Mouse (Mus musculus) liver, embryonic 15.5 days (tissue): Measurements from ENCODE around the gene Snapc4. TPM values are rescaled to one million over a fixed set of nuclear protein-coding genes. Genes with fewer than 3 reads are reported as not detected.

Source experiments
- ATAC-seq: fragments of 200-750 bp; cut with Nextera tagmentation; 2 replicates; pipeline ENCODE4 v1.8.0; 2017; ENCODE audit warnings: moderate number of reproducible peaks, mild to moderate bottlenecking, moderate library complexity; ENCODE audit not compliant: insufficient read depth
- H3K27ac ChIP-seq: fragments of 300-500 bp; sonication (generic); replicated peaks from 2 replicates; pipeline ENCODE4 v1.5.1; 2015; ENCODE audit warnings: mild to moderate bottlenecking, inconsistent platforms
- H3K27me3 ChIP-seq: fragments of 300-500 bp; sonication (generic); 2 replicates; pipeline ENCODE4 v1.6.1; 2015; ENCODE audit warnings: mild to moderate bottlenecking, inconsistent platforms
- H3K36me3 ChIP-seq: fragments of 300-500 bp; sonication (generic); replicated peaks from 2 replicates; pipeline ENCODE4 v1.6.1; 2015; ENCODE audit warnings: moderate library complexity, mild to moderate bottlenecking, inconsistent platforms
- H3K4me1 ChIP-seq: fragments of 300-500 bp; sonication (generic); replicated peaks from 2 replicates; pipeline ENCODE4 v1.6.1; 2015; ENCODE audit warnings: inconsistent platforms
- H3K4me2 ChIP-seq: fragments of 300-500 bp; sonication (generic); 2 replicates; pipeline ENCODE4 v1.6.1; 2015; ENCODE audit warnings: moderate library complexity, mild to moderate bottlenecking, inconsistent platforms
- H3K4me3 ChIP-seq: fragments of 300-500 bp; sonication (generic); replicated peaks from 2 replicates; pipeline ENCODE4 v1.5.1; 2015; ENCODE audit warnings: mild to moderate bottlenecking, inconsistent platforms
- H3K9ac ChIP-seq: fragments of 300-500 bp; sonication (generic); 2 replicates; pipeline ENCODE4 v1.6.1; 2015; ENCODE audit warnings: moderate library complexity, mild to moderate bottlenecking, inconsistent platforms
- H3K9me3 ChIP-seq: fragments of 300-500 bp; sonication (generic); replicated peaks from 2 replicates; pipeline ENCODE4 v1.6.1; 2016; ENCODE audit warnings: inconsistent platforms
- WGBS: fragments of 180-500 bp; shearing (Covaris S2); methylation state at CpG from one replicate; pipeline ENCODE4 v1.1.7; 2015; ENCODE audit warnings: mixed read lengths; ENCODE audit not compliant: insufficient replicate concordance; 5-methylcytosine and 5-hydroxymethylcytosine counted together
- polyA plus RNA-seq: library from polyadenylated mRNA; unstranded; fragments of >200 nt; fragmentation: Nextera tagmentation; extraction: Ambion mirVana; gene quantifications from 2 replicates; pipeline ENCODE4 v1.2.1, GENCODE M21; 2015

Gene Snapc4
- polyA plus RNA-seq, 1 experiment from 2014 or later = 8.4 TPM

DNA sequence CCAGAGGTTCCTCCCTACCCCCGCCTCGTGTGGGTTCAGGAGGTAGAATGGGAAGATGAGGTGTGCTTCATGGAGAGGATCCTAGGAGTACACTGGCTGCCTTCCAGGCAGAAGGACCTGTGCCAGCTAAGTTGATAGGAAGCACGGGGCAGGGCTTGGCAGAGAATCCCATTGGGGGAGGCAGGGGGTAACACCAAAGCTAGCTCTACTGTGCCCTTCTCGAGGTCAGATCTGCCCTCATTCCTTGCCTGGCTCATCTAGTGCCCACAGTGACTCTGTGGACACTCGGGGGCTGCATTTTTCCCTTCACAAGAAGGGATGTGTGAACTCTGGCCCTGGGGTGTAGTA is 41.3 kb downstream of the Snapc4 start:
- Histone ChIP-seq H3K36me3 (no peaks in the 10 kb centered on the region), H3K27me3 (no peaks in the 10 kb centered on the region), H3K4me1 (peaks cover 14% of the 10 kb centered on the region; the same call in 1 of the 2 replicates), H3K27ac (no peak overlapping the region), H3K9me3 (no peaks in the 10 kb centered on the region), H3K4me3 (no peak overlapping the region), H3K4me2 (no peak overlapping the region), H3K9ac (no peak overlapping the region)
- no peak for ATAC-seq
- 67% methylated on average over 5 of the region's 5 CpGs for WGBS

DNA sequence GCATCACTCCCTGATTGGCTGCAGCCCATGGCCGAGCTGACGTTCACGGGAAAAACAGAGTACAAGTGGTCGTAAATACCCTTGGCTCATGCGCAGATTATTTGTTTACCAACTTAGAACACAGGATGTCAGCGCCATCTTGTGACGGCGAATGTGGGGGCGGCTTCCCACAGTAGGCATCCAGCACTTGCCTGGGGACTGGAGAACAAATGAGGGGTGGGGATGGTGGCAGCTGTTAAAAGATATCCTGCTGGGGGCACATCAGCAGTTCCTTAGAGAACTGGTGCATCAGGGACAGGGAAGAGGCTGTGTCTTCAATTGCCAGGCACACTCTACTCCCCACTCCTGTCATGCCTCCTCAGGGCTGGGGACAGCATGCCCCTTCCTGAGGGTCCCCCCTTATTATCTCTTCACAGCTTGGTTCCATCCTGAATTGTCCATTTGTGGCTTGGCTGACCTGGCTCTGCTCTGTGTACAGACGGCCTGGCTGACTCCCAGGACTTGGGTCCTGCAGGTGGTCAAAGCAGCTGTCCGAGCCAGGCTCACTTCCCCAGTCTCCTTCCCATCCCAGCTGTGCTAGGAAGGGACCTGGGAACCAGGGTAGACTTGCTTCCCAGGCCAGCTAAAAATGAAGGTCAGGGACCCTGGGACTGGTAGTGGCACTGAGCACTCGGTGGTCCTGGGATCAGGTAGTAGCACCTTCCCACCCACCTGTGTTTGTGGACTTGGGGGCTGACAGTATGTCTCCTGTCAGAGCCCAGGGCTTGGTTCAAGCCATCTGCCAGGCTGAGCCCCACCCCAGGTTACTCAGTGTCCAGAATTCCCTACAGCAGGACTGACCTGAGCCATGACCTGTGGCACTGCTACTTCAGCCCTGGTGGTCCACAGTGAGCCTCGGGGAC is 41.9 kb downstream of the Snapc4 start:
- H3K9me3 ChIP-seq = no peaks in the 10 kb centered on the region
- no peaks in the 10 kb centered on the region for H3K36me3 ChIP-seq
- 79% methylated on average over 10 of the region's 13 CpGs for WGBS
- H3K27ac ChIP-seq = no peak overlapping the region
- no peak overlapping the region for H3K9ac ChIP-seq
- no peak for ATAC-seq
- no peak overlapping the region for H3K4me2 ChIP-seq
- H3K27me3 ChIP-seq = no peaks in the 10 kb centered on the region
- no peak overlapping the region for H3K4me3 ChIP-seq
- peaks cover 14% of the 10 kb centered on the region; the same call in 1 of the 2 replicates for H3K4me1 ChIP-seq

DNA sequence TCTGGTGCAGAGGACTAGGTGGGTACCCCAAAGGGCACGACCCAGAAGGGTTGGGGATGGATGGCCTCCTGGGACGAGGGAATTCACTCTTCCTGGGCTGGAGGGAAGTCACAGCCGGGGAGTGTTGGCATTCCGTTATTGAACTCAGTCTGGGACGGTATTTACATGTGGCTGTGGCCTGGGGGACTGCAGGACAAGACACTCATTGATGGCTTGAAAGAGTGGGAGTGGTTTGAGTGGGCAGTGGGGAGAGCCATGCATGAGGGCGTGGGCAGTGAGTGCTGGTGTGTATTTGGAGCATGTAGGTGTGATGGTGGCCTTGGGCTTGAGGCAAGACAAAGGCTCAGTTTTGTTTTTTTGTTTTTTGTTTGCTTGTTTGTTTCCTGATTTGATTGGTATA is 49.8 kb downstream of the Snapc4 start:
- no peak overlapping the region for H3K4me3 ChIP-seq
- no peaks in the 10 kb centered on the region for H3K27me3 ChIP-seq
- no peak overlapping the region for H3K27ac ChIP-seq
- no peak overlapping the region for H3K9ac ChIP-seq
- H3K4me2 ChIP-seq = no peak overlapping the region
- ATAC-seq = no peak
- no peaks in the 10 kb centered on the region for H3K9me3 ChIP-seq
- no peaks in the 10 kb centered on the region for H3K36me3 ChIP-seq
- no peaks in the 10 kb centered on the region for H3K4me1 ChIP-seq
- 50% methylated on average over 6 of the region's 6 CpGs for WGBS

DNA sequence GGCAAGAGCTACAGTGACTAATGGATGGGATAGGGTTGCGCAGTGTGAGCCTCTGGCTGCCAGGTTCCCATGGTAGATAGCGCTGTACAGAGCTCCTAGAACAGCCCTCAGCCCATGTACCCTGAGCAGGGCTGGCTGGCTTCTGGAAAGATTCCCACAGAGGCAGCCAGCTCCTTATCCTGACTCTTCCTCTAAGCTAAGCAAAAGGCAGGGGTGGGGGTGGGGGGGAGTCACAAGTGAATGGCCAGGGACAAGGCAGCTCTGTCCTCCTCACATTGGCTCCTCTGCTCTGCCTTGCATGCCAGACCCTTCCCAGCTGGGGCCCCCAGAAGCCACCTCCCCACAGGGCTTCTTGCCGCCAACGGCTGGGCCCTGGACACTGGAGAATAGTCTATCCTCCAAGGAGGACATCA is 50.4 kb downstream of the Snapc4 start:
- Histone ChIP-seq H3K36me3 (no peaks in the 10 kb centered on the region), H3K4me1 (no peaks in the 10 kb centered on the region), H3K9ac (no peak overlapping the region), H3K9me3 (no peaks in the 10 kb centered on the region), H3K4me3 (no peak overlapping the region), H3K27ac (no peak overlapping the region), H3K4me2 (no peak overlapping the region), H3K27me3 (no peaks in the 10 kb centered on the region)
- no peak for ATAC-seq
- WGBS = 81% methylated on average over 4 of the region's 4 CpGs

DNA sequence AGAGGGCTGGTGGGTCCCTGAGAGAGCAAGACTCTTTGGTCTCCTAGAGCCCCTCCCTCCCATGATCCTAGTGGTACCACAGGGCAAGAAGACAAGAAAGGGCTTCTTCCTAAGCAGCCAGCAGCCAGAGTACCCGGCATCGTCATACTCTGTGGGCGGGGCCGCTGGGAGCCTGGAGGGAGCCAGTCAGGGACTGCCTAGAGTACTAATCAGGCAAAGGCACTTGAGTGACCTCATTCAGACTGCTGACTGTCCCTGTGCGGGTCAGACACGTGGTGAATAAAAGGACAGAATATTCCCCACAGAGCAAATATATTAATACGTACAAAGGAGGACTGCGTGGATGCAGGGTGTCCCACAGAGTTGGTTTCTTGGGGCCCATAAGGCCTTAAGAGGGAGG is 51.1 kb downstream of the Snapc4 start:
- Histone ChIP-seq H3K4me1 (no peaks in the 10 kb centered on the region), H3K4me2 (no peak overlapping the region), H3K9me3 (no peaks in the 10 kb centered on the region), H3K27ac (no peak overlapping the region), H3K4me3 (no peak overlapping the region), H3K9ac (no peak overlapping the region), H3K36me3 (no peaks in the 10 kb centered on the region), H3K27me3 (no peaks in the 10 kb centered on the region)
- WGBS = 64% methylated on average over 8 of the region's 8 CpGs
- ATAC-seq = 0 out of 2 replicates have a peak, but pooled peaks have one; percentile 29

DNA sequence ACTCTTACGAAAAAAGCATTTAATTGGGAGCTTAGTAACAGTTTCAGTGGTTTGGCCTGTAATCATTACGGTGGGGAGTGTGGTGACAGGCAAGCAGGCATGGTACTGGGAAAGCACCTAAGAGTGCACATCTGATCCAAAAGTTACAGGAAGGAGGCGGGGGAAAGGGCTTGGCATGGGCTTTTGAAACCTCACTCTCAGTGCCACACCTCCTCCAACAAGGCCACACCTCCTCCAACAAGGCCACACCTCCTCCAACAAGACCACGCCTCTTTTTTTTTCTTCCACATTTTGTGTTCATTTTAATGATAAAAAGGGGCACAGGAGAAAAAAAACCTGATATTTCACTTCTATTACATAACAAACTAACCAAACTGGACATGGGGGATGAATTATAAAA is 52.6 kb downstream of the Snapc4 start:
- no peak overlapping the region for H3K9ac ChIP-seq
- ATAC-seq = no peak
- no peak overlapping the region for H3K4me2 ChIP-seq
- no peaks in the 10 kb centered on the region for H3K9me3 ChIP-seq
- WGBS = 54% methylated on average over 4 of the region's 4 CpGs
- H3K4me1 ChIP-seq = no peaks in the 10 kb centered on the region
- H3K27ac ChIP-seq = no peak overlapping the region
- H3K36me3 ChIP-seq = no peaks in the 10 kb centered on the region
- no peak overlapping the region for H3K4me3 ChIP-seq
- H3K27me3 ChIP-seq = no peaks in the 10 kb centered on the region

DNA sequence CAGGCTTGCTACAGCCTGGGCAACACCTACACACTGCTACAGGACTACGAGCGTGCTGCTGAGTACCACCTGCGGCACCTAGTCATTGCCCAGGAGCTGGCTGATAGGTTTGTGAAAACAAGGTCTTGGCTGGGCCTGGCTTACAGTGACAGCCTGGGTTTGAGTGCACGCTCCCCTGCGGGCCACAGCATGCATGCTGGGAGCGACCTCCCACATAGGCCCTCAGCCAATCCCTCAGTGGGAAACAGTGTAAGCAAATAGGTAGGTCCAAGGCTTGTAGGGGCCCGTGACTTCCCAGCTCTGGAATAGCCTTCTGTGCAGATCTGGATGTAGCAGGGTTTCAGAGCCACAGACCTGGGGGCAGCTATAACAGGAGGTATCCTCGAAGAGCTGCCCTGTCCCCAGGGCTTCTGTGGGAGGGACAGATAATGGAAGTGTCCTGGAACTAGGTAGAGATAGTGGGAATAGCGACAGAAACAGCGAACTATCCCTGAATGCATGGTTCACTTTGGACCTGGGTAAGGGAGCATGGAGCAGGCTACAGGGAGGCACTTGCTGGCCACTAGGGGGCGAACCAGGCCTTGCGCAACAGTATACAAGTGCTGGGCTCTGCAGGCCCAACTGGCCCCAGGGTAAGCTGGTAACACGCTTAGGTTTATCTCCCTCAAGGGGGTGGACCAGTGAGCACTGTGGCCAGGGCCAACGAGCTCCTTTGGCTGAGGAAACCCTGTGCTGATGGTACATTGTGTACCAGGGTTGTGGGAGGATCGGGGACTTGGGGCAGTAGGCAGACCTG is 54.9 kb downstream of the Snapc4 start:
- 48% methylated on average over 15 of the region's 15 CpGs for WGBS
- H3K9ac ChIP-seq = no peak overlapping the region

DNA sequence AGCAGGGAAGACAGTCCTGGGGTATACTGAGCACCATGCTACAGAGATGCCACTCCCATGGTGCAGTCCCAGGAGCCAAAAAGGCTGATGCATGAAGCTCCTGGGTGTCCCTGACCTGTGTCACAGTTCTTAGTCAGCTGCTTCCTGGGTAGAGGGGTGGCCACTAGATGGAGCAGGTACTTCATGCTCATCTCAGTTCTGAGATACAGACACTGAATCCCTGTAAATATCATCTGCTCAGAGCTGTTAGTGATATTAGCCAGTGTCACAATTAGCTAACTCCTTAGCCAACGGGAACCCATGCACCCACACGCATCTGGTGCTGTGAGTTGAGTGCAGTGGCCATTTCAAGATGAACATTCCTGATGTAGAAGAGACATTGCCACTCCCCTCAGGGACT is 55.5 kb downstream of the Snapc4 start:
- no peak for ATAC-seq
- Histone ChIP-seq H3K9me3 (no peaks in the 10 kb centered on the region), H3K9ac (no peak overlapping the region), H3K27ac (no peak overlapping the region), H3K4me3 (no peak overlapping the region), H3K36me3 (no peaks in the 10 kb centered on the region), H3K4me1 (no peaks in the 10 kb centered on the region), H3K27me3 (no peaks in the 10 kb centered on the region), H3K4me2 (no peak overlapping the region)
- WGBS = 63% methylated on average over 2 of the region's 2 CpGs

More for the DNA sequence above, 54.9 kb downstream of the Snapc4 start:
- H3K4me3 ChIP-seq = no peak overlapping the region
- H3K36me3 ChIP-seq = no peaks in the 10 kb centered on the region
- peak; percentile 76 for ATAC-seq
- H3K4me1 ChIP-seq = no peaks in the 10 kb centered on the region
- no peaks in the 10 kb centered on the region for H3K27me3 ChIP-seq
- no peak overlapping the region for H3K27ac ChIP-seq
- no peaks in the 10 kb centered on the region for H3K9me3 ChIP-seq
- no peak overlapping the region for H3K4me2 ChIP-seq

DNA sequence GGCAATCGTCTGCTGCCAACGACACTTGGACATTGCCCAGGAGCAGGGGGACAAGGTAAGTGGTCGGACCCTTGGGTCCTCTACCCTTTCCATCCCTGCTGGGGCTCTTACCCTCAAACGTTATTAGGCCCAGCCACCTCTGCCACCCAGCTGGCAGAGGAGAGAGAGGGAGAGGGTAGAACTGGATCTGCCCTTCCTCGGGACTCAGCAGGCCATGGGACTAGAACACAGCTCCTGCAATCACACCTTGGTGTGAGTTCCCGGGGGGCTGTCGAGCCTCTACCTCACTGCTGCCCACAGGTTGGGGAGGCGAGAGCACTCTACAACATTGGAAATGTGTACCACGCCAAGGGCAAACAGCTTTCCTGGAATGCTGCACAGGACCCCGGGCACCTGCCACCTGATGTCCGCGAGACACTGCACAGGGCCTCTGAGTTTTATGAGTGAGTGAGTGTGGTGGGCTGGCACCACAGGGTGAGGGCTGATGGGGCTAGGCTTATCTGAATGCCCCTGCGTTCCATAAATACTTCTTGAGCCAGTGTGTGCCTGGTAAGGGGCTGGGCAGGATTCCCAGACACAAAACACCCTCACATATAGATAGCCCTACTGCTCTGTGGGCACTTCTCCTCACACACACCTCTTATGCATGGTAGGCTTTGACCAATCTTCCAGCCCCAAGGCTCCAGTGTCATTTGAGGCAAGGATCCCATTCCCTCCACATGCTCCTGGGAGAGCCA is 56.7 kb downstream of the Snapc4 start:
- 69% methylated on average over 13 of the region's 13 CpGs for WGBS
- ATAC-seq = no peak
- H3K4me2 ChIP-seq = no peak overlapping the region
- no peaks in the 10 kb centered on the region for H3K36me3 ChIP-seq
- H3K27ac ChIP-seq = no peak overlapping the region
- no peaks in the 10 kb centered on the region for H3K4me1 ChIP-seq
- no peaks in the 10 kb centered on the region for H3K27me3 ChIP-seq
- no peak overlapping the region for H3K4me3 ChIP-seq
- no peak overlapping the region for H3K9ac ChIP-seq
- H3K9me3 ChIP-seq = no peaks in the 10 kb centered on the region

DNA sequence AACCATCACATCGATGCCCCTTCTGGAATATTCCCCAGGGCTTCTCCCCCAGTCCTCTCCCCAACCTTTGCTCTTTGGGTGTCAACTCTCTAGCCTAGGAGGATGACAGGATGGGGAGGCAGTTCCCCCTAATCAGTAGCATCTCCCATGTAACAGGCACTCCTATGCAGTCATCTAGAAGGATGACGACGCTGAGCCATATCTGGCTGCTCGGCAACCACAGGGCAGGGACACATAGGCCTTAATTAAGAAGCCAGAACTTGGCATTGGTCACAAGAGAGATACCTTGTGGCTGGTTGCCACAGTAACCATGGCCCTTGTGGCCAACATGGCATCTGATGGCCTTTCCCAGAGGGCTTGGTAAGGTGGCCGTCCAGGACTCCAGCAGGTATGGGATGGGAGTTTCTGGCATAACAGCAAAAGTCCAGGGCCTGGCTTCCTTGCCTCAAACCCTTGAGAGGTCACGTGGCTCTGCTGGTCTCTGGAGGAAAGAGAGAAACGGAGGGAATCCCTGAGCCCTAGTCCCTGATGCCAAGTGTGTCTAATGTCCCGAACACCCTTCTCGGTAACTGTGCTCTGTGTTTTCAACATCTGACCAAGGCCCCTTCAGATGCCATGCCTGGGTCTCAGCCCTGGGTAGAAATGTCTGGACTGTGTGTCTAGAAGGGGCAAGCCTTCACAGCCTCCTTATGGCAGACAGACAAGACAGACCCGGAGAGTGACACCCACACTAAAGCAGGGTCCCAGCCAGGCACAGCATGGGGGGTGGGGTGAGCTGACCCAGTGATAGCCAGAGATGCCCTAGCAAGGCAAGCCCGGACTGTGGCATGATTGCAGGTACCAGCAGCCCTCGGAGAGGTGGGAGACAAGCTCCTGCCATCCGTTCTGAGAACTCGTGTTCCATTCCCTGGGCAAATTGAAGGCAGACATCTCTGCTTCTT is 59.9 kb downstream of the Snapc4 start:
- no peak overlapping the region for H3K27ac ChIP-seq
- peaks cover 16% of the 10 kb centered on the region for H3K27me3 ChIP-seq
- no peak overlapping the region for H3K4me3 ChIP-seq
- H3K4me1 ChIP-seq = peaks cover 5% of the 10 kb centered on the region
- no peaks in the 10 kb centered on the region for H3K36me3 ChIP-seq
- no peak for ATAC-seq
- H3K9me3 ChIP-seq = no peaks in the 10 kb centered on the region
- no peak overlapping the region for H3K9ac ChIP-seq
- no peak overlapping the region for H3K4me2 ChIP-seq
- 70% methylated on average over 14 of the region's 14 CpGs for WGBS
